Mouse (Mus musculus): ENCODE results near the gene Fhl4.

Gene Fhl4

DNA sequence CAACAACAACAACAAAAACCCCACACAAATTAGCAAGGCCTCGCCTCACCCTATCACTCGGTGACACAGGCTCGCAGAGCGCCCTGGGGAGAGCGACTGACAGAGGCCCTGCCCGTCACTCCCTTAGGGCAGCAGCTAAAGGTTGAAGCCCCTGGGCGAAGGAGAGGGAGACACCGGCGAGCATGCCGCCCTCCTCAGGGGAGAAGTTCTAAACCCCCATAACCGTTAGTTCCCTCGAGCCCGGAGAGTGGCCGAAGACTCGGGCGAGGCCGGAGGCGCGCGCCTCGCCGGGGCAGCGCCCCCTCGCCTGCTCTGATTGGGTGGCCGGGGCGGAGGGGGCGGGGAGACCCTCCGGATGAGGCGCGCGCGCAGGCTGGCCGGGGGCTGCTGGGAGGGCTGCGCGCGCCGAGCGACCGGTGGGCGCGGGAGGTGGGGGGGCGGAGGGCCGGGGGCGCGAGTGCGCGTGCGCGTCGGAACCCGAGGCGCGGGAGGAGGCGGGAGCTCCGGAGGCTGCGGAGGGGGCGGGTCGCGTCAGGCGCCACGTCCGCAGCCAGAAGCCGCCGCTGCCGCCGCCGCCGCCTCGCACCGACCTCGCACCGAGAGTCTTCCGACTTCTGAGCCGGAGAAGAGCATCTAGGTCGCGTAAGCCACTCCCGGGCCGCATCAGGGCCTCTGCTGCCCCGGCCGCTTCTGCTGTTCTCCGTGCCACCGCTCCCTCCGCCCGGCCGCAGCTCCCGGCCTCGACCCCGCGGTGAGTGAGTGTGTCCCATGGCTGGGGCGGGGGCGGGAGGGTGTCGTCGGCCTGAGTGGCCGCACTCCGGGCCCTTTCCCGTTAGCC lies at the start of gene Fhl4, which contains the start of gene Tmem263:
Fhl4 (minus strand) TSS at position 249 of the 838 bp plus-strand sequence.
Tmem263 (plus strand) TSS at position 381 of the 838 bp plus-strand sequence.
- DNase-seq (ENCODE audit: extremely low read depth, low read depth): peak; percentile 51

- DNase-seq (ENCODE audit: extremely low read depth, low read depth): no peak
Observed at GRCm38 (mm10) chr10:85149226-85149625, 46.9 kb upstream of the Fhl4 start.

DNA sequence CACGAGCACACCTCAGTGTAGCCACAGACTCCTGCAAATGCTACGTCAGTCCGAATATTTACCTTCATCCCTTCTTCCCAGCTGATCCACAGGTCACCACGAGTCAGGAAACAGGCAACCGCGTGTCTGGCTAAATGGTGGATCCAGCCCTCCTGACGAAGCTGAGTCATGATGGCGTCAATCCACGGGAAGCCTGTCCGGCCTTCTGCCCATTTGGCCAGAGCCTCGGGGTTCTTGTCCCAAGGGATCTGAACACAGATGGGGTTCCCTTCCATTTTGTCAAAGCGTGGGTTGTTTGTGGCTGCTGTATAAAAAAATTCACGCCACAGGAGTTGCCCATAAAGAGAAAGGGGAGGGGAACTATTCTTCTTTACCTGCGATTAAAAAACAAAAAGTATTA lies 44.0 kb upstream of the Fhl4 start:
- no peak for DNase-seq (ENCODE audit: extremely low read depth, low read depth)

DNA sequence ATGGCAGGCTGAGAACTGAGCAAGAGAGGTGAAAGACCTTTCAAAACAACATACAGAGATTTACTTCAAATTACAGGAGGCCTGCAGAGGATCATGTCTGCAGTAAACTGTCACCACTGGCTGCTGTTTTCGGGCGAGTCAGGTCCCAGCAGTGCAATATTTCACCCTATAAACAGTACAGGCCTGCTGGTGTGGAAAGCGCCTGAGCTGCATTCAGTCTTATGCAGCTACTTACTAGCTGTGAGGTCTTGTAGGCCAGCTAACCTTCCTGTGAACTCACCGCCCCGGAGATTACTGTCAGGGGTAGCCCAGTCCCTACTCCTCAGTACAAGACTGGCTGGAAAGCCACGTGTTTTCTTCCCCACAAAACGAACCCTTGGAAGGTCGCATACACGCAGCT lies 39.2 kb upstream of the Fhl4 start:
- no peak for DNase-seq (ENCODE audit: extremely low read depth, low read depth)

DNA sequence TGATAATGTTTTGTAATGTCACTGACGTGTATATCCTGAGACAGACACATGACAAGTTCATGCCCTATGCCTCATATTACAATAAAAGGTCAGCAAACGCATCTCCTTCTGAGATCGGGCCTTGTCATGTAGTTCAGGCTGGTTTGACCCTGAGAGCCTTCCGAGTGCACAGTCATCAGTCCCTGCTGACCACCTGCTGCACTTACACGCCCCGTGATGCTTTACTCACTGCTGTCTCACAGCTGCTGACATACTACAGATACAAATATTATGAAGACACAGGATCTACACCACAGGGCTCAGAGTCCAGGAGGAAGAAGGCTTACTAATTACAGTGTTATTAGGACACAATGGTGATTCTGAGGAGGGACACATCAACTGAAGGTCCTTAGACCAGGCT lies 34.3 kb upstream of the Fhl4 start:
- no peak for DNase-seq (ENCODE audit: extremely low read depth, low read depth)

- DNase-seq (ENCODE audit: extremely low read depth, low read depth): peak; percentile 56
Observed at GRCm38 (mm10) chr10:85128453-85128852, 26.2 kb upstream of the Fhl4 start.

- peak; percentile 97 for DNase-seq (ENCODE audit: extremely low read depth, low read depth)
Observed at GRCm38 (mm10) chr10:85127395-85128287, 25.3 kb upstream of the Fhl4 start, which contains the start of gene Mterf2. Gene Mterf2 (minus strand): TSS chr10:85128027.

GRCm38 (mm10) chr10:85125184-85125583 lies 22.9 kb upstream of the Fhl4 start:
- DNase-seq (ENCODE audit: extremely low read depth, low read depth): no peak

GRCm38 (mm10) chr10:85114409-85114808 lies 12.1 kb upstream of the Fhl4 start:
- DNase-seq (ENCODE audit: extremely low read depth, low read depth): no peak

GRCm38 (mm10) chr10:85103085-85103885 lies 990 bp upstream of the Fhl4 start:
- DNase-seq (ENCODE audit: extremely low read depth, low read depth): peak; percentile 17

DNA sequence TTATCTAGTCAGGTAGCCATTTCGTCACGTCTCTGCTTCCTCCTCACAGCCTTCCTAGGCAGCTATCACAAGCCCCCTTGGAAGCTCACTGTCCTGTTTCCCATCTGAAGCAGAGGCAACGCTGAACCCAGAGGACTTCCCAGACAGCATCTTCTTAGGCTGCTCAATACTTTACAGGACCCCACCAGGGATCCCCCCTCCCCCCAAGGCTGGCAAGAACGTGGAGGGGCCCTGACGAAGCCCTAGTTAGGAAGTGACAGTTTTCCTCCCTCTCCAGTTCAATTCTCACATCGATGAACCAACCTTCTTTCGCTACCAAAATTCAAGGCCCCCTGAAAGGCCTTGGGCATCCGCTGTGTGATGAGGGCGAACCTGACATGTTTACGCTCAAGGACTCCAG lies 454 bp downstream of the Fhl4 start:
- no peak for DNase-seq (ENCODE audit: extremely low read depth, low read depth)

- no peak for DNase-seq (ENCODE audit: extremely low read depth, low read depth)
Observed at GRCm38 (mm10) chr10:85071605-85072152, 30.6 kb downstream of the Fhl4 start.

DNA sequence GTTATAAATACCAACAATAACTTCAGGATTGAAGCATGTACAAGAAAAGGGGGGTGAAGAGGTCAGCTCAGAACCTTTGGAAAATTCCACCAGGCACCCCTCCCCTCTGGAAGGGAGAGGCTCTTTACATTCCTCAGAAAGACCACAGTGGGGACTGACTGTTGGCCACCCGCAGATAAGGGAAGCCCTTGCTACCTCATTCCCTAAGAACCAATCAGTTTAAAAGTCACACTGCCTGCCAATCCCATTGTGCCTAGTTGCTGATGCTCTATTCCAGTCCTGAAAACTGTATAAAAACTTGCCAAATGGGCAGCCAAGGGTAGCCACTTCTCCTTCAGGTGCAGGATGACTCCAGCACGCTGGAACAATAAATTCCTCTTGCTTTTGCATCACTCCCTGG lies 47.4 kb downstream of the Fhl4 start:
- DNase-seq (ENCODE audit: extremely low read depth, low read depth): no peak

DNA sequence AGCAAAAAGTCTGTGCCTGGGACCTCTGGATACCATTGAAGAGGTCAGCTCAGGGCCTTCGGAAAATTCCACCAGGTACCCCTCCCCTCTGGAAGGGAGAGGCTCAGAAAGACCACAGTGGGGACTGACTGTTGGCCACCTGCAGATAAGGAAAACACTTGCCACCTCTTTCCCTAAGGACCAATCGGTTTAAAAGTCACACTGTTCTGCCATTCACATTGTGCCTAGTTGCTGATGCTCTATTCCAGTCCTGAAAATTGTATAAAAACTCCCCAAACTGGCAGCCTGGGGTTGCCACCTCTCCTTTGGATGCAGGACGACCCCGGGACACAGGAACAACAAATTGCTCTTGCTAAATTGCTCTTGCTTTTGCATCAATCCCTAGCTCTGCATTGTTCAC lies 49.8 kb downstream of the Fhl4 start:
- no peak for DNase-seq (ENCODE audit: extremely low read depth, low read depth)

DNA sequence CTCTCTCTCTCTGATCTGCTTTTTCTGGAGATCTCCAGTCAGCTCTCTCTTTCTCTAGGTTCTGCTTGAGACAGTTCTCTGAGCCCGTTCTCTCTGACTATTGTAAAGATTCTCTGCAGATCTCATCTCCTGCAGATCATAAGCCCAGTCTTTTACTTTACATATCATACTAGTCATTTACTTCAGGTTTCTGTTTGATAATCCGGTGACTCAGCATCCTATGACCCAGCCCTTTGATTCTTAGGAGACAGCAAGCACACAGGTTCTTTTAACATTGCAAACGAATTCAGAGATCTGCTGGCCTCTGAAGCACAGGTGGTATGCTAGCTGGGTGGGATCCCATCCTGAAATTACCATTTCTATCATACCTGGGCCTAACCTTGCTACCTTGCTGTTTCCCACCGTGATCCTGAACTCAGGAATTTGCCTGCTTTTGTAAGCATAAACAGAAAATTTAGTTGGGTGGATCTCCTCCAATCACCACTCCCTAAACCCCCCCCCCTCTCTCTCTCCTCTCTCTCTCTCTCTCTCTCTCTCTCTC lies 51.6 kb downstream of the Fhl4 start:
- no peak for DNase-seq (ENCODE audit: extremely low read depth, low read depth)

DNA sequence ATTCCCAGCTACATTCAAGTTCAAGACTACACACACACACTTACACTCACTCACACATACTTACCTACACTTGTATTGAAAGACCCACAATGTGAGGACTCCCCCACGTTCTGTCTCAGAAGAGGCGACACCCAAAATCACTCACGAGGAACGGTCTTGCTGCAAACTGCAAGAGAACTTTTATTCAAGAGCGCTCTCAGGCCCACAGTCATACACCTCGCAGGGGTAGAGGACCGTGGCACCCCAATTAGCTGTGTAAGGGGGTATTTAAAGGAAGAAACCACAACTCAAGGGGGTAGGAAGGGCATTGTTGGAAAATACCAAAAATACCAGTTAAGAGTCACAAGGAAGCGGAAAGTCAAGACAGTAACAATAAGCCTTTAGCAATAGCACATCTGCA lies 54.3 kb downstream of the Fhl4 start:
- DNase-seq (ENCODE audit: extremely low read depth, low read depth): no peak

DNA sequence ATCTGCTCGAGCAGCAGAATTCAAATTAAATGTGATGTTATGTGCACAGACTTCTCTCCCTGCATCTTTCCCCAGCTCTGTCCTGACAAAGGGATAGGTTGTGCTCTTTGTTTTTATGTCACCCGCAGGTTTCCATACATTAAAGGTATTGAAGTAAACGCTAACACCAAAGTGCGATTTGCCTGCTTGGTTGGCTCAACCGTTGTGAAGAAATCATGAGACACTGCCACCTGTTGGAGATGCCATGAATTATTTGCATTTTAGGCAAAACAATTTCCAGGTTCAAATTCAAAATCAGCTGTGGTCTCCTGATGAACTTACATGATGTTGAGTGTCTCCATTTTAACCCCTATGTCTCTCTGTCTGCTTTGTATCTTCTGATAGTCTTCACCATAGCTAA lies 55.7 kb downstream of the Fhl4 start:
- peak; percentile 22 for DNase-seq (ENCODE audit: extremely low read depth, low read depth)

Measured in MEL-GATA-1-ER (cell line).